Mouse (Mus musculus): Measurements from ENCODE around the gene Atf7. TPM values are rescaled to one million over a fixed set of nuclear protein-coding genes. Genes with fewer than 3 reads are reported as not detected.

Gene Atf7
- total RNA-seq, 1 experiment, result 12.4 TPM

DNA sequence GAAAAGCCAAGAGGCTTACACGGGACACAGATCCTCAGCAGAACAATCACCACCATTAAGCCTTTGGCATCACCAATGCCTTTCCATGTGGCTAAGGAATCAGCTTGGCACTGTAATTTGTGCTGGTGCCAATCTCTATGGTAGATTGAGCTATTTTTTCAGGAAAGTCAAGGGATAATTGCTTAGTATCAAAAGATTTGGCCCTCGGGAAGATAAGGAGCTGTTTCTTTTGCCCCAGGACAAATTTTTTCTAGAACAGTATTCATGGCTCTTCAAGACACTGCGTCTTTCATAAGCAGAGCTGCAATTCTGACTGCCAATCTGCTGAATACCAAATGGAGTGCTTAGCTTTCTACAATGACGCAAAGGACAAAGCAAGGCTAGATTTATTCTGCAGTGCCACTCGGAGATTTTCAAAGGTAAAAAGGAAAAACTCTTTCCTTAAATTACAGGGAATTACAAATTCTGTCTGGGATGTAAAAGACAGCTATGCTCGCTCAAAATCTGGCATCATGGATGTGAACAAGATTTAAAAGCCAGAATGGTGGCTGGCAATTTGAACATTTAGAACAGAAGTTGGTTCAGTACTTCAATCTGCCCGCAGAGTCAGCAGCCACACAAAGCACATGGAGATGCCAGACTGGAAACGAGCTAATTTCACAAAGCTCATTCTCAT lies 41.4 kb downstream of the Atf7 start:
- Histone ChIP-seq H3K9ac (ENCODE audit: insufficient read depth, low read depth, low read length, poor library complexity, severe bottlenecking) (no peak overlapping the region), H3K36me3 (ENCODE audit: control insufficient read depth, insufficient read depth, low read length, poor library complexity, severe bottlenecking) (no peaks in the 10 kb centered on the region), H3K4me3 (ENCODE audit: insufficient read depth in 1 of 2, low read depth in 1 of 2, low read length in 2 of 2, poor library complexity in 1 of 2, severe bottlenecking in 1 of 2) (no peak overlapping the region), H3K27ac (ENCODE audit: insufficient read depth, low read depth, low read length, poor library complexity, severe bottlenecking) (no peak overlapping the region), H3K9me3 (ENCODE audit: control insufficient read depth, insufficient read depth, low read depth, low read length) (no peaks in the 10 kb centered on the region), H3K4me1 (ENCODE audit: control insufficient read depth in 2 of 2, insufficient read depth in 2 of 2, low read length in 2 of 2, poor library complexity in 1 of 2) (no peaks in the 10 kb centered on the region)
- DNase-seq (ENCODE audit: low read depth, low spot score), result no peak
- TF ChIP-seq CHD2 (IDR thresholded peaks at IDR 0.05; ENCODE audit: low read depth, low read length), result no peak
- no peak for TF ChIP-seq MAFK (IDR thresholded peaks at IDR 0.05; ENCODE audit: insufficient read depth, low read depth, low read length)
- no peak for TF ChIP-seq HCFC1 (IDR thresholded peaks at IDR 0.05; ENCODE audit: borderline replicate concordance, insufficient read depth, low read length)
- no peak for TF ChIP-seq ZC3H11A (IDR thresholded peaks at IDR 0.05; ENCODE audit: borderline replicate concordance, low read depth, low read length)
- TF ChIP-seq ZNF384 (IDR thresholded peaks at IDR 0.05; ENCODE audit: low read depth, low read length), result no peak
- in situ Hi-C loops (cut with MboI; ENCODE audit: low sequenced_read_pairs in 2 of 2, unreplicated experiment in 2 of 2), result no loop called here

DNA sequence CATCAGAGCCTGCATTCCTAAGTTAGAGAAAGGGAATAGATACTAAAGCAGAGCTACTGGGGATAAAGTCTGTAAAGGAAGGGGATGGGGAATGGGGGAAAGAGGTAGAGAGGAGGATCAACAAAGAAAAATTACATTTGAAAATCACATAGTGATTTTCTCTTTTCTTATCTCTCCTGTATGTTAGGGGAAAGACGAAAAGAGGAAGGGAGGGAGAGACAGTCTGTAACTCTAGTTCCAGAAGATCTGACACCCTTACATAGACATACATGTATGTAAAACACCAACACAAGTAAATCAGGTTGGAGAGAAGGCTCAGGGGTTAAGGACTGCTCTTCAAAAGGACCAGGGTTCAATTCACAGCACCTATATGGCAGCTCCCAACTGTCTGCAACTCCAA lies 44.1 kb downstream of the Atf7 start:
- no peak overlapping the region for H3K9ac ChIP-seq (ENCODE audit: insufficient read depth, low read depth, low read length, poor library complexity, severe bottlenecking)
- no peak overlapping the region for H3K4me3 ChIP-seq (ENCODE audit: insufficient read depth in 1 of 2, low read depth in 1 of 2, low read length in 2 of 2, poor library complexity in 1 of 2, severe bottlenecking in 1 of 2)
- no peak for TF ChIP-seq HCFC1 (IDR thresholded peaks at IDR 0.05; ENCODE audit: borderline replicate concordance, insufficient read depth, low read length)
- TF ChIP-seq ZNF384 (IDR thresholded peaks at IDR 0.05; ENCODE audit: low read depth, low read length), result no peak
- TF ChIP-seq MAFK (IDR thresholded peaks at IDR 0.05; ENCODE audit: insufficient read depth, low read depth, low read length), result no peak
- no peak for TF ChIP-seq CHD2 (IDR thresholded peaks at IDR 0.05; ENCODE audit: low read depth, low read length)
- no peak for TF ChIP-seq ZC3H11A (IDR thresholded peaks at IDR 0.05; ENCODE audit: borderline replicate concordance, low read depth, low read length)
- H3K27ac ChIP-seq (ENCODE audit: insufficient read depth, low read depth, low read length, poor library complexity, severe bottlenecking), result no peak overlapping the region
- no peaks in the 10 kb centered on the region for H3K4me1 ChIP-seq (ENCODE audit: control insufficient read depth in 2 of 2, insufficient read depth in 2 of 2, low read length in 2 of 2, poor library complexity in 1 of 2)
- DNase-seq (ENCODE audit: low read depth, low spot score), result no peak
- no peaks in the 10 kb centered on the region for H3K36me3 ChIP-seq (ENCODE audit: control insufficient read depth, insufficient read depth, low read length, poor library complexity, severe bottlenecking)
- in situ Hi-C loops (cut with MboI; ENCODE audit: low sequenced_read_pairs in 2 of 2, unreplicated experiment in 2 of 2), result no loop called here
- no peaks in the 10 kb centered on the region for H3K9me3 ChIP-seq (ENCODE audit: control insufficient read depth, insufficient read depth, low read depth, low read length)

DNA sequence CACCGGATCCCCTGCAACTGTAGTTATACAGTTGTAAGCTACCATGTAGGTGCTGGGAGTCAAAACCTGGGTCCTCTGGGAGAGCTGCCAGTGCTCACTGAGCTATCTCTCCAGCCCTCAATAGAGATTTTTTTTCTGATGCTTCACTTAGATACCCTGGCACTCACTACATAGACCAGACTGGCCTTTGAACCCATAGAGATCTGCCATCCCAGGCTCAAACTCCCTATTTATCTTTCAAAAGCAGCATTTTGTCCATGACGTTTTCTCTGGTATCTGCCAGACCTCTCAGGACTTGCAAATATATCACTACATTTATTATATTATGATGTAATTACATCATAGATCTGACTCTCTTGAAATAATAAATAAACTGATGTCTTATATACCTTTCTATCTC lies 46.9 kb downstream of the Atf7 start:
- no peak for DNase-seq (ENCODE audit: low read depth, low spot score)
- no peak overlapping the region for H3K27ac ChIP-seq (ENCODE audit: insufficient read depth, low read depth, low read length, poor library complexity, severe bottlenecking)
- H3K36me3 ChIP-seq (ENCODE audit: control insufficient read depth, insufficient read depth, low read length, poor library complexity, severe bottlenecking), result no peaks in the 10 kb centered on the region
- in situ Hi-C loops (cut with MboI; ENCODE audit: low sequenced_read_pairs in 2 of 2, unreplicated experiment in 2 of 2), result no loop called here
- no peaks in the 10 kb centered on the region for H3K9me3 ChIP-seq (ENCODE audit: control insufficient read depth, insufficient read depth, low read depth, low read length)
- no peak overlapping the region for H3K4me3 ChIP-seq (ENCODE audit: insufficient read depth in 1 of 2, low read depth in 1 of 2, low read length in 2 of 2, poor library complexity in 1 of 2, severe bottlenecking in 1 of 2)
- TF ChIP-seq CHD2 (IDR thresholded peaks at IDR 0.05; ENCODE audit: low read depth, low read length), result no peak
- no peak for TF ChIP-seq MAFK (IDR thresholded peaks at IDR 0.05; ENCODE audit: insufficient read depth, low read depth, low read length)
- TF ChIP-seq HCFC1 (IDR thresholded peaks at IDR 0.05; ENCODE audit: borderline replicate concordance, insufficient read depth, low read length), result no peak
- no peak for TF ChIP-seq ZNF384 (IDR thresholded peaks at IDR 0.05; ENCODE audit: low read depth, low read length)
- TF ChIP-seq ZC3H11A (IDR thresholded peaks at IDR 0.05; ENCODE audit: borderline replicate concordance, low read depth, low read length), result no peak
- no peaks in the 10 kb centered on the region for H3K4me1 ChIP-seq (ENCODE audit: control insufficient read depth in 2 of 2, insufficient read depth in 2 of 2, low read length in 2 of 2, poor library complexity in 1 of 2)
- H3K9ac ChIP-seq (ENCODE audit: insufficient read depth, low read depth, low read length, poor library complexity, severe bottlenecking), result no peak overlapping the region

DNA sequence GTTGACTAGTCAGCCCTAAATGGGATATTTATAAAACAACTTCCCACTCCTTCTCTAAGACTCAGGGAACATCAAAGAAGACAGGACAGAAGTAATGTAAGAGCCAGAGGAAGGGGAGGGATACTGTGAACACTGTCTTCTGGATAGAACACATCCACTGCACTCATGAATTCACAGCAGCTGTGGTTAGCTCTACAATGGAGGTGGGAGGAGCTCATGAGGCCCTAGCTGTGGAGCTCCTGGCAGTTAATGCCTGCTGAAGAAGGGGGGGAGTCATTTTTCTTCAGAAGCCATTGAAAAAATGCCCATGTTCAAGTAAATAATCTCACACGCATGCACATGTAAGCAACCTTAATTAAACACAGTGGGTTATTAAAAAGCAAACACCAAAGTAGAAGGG lies 48.3 kb downstream of the Atf7 start:
- TF ChIP-seq ZC3H11A (IDR thresholded peaks at IDR 0.05; ENCODE audit: borderline replicate concordance, low read depth, low read length) (no peak), ZNF384 (IDR thresholded peaks at IDR 0.05; ENCODE audit: low read depth, low read length) (no peak), MAFK (IDR thresholded peaks at IDR 0.05; ENCODE audit: insufficient read depth, low read depth, low read length) (no peak), HCFC1 (IDR thresholded peaks at IDR 0.05; ENCODE audit: borderline replicate concordance, insufficient read depth, low read length) (no peak), CHD2 (IDR thresholded peaks at IDR 0.05; ENCODE audit: low read depth, low read length) (no peak)
- Histone ChIP-seq H3K9me3 (ENCODE audit: control insufficient read depth, insufficient read depth, low read depth, low read length) (no peaks in the 10 kb centered on the region), H3K4me3 (ENCODE audit: insufficient read depth in 1 of 2, low read depth in 1 of 2, low read length in 2 of 2, poor library complexity in 1 of 2, severe bottlenecking in 1 of 2) (no peak overlapping the region), H3K9ac (ENCODE audit: insufficient read depth, low read depth, low read length, poor library complexity, severe bottlenecking) (no peak overlapping the region), H3K4me1 (ENCODE audit: control insufficient read depth in 2 of 2, insufficient read depth in 2 of 2, low read length in 2 of 2, poor library complexity in 1 of 2) (no peaks in the 10 kb centered on the region), H3K36me3 (ENCODE audit: control insufficient read depth, insufficient read depth, low read length, poor library complexity, severe bottlenecking) (no peaks in the 10 kb centered on the region), H3K27ac (ENCODE audit: insufficient read depth, low read depth, low read length, poor library complexity, severe bottlenecking) (no peak overlapping the region)
- no peak for DNase-seq (ENCODE audit: low read depth, low spot score)
- in situ Hi-C loops (cut with MboI; ENCODE audit: low sequenced_read_pairs in 2 of 2, unreplicated experiment in 2 of 2), result no loop called here

Measured in ES-E14 (cell line).